Mouse (Mus musculus) spleen, adult 2 months (tissue): ENCODE data around the gene Acvr1.

Source experiments
- CTCF ChIP-seq: fragments of 200-500 bp; IDR thresholded peaks from 2 replicates; pipeline ENCODE4 v1.5.1; 2011; ENCODE audit warnings: mild to moderate bottlenecking, inconsistent platforms; ENCODE audit not compliant: insufficient read depth, insufficient read length, insufficient replicate concordance; ENCODE audit errors: extremely low read depth
- POLR2A ChIP-seq: fragments of 200-500 bp; IDR thresholded peaks from 2 replicates; pipeline ENCODE4 v1.6.1; 2011; ENCODE audit warnings: low read depth, low read length, inconsistent platforms

- TF ChIP-seq CTCF (no peak), POLR2A (no peak)
Observed at GRCm38 (mm10) chr2:58403481-58403880, 163.5 kb downstream of the Acvr1 start.
